Mouse (Mus musculus): ENCODE data around the gene Dnajc19. TPM values are rescaled to one million over a fixed set of nuclear protein-coding genes. Genes with fewer than 3 reads are reported as not detected.

Dnajc19 gene
- polyA plus RNA-seq, 1 experiment from 2014 or later: 178 TPM

- H3K4me3 ChIP-seq (ENCODE audit: low read depth, low read length): no peak overlapping the region
- no peak for DNase-seq (ENCODE audit: low spot score)
- no peaks in the 10 kb centered on the region for H3K36me3 ChIP-seq (ENCODE audit: control insufficient read depth, insufficient read depth, low read length)
- H3K4me2 ChIP-seq (replicated peaks; ENCODE audit: low read depth): no peak overlapping the region
- no peak overlapping the region for H3K27ac ChIP-seq (replicated peaks)
- H3K4me1 ChIP-seq (replicated peaks; ENCODE audit: control insufficient read depth, insufficient read depth): no peaks in the 10 kb centered on the region
- WGBS: 51% methylated on average over 2 of the region's 2 CpGs
- H3K9ac ChIP-seq (ENCODE audit: low read length): no peak overlapping the region
- no peaks in the 10 kb centered on the region for H3K27me3 ChIP-seq (ENCODE audit: control insufficient read depth, insufficient read depth, low read length)
- no peaks in the 10 kb centered on the region for H3K9me3 ChIP-seq (ENCODE audit: control insufficient read depth, low read length)
- no peak for ATAC-seq (ENCODE audit: low FRiP score, low TSS enrichment)
- TF ChIP-seq EP300 (optimal IDR thresholded peaks at IDR 0.05) (no peak), CTCF (IDR thresholded peaks at IDR 0.05; ENCODE audit: low read depth) (no peak)
These were observed 74.8 kb downstream of the Dnajc19 start for GRCm38 (mm10) chr3:34006301-34006700.

Other genes with a start within 250 kb of the Dnajc19 start
- 0.65 and 0.80 TPM in 2 replicates for gene Ccdc39, start 237.0 kb downstream of the Dnajc19 start, polyA plus RNA-seq (2015; fragmentation: Nextera tagmentation; extraction: Ambion mirVana)
- 19.0 and 19.6 TPM in 2 replicates for gene Fxr1, start 61.4 kb downstream of the Dnajc19 start, polyA plus RNA-seq (2015; fragmentation: Nextera tagmentation; extraction: Ambion mirVana)